Mouse (Mus musculus): ENCODE measurements around the gene Intu.

DNA sequence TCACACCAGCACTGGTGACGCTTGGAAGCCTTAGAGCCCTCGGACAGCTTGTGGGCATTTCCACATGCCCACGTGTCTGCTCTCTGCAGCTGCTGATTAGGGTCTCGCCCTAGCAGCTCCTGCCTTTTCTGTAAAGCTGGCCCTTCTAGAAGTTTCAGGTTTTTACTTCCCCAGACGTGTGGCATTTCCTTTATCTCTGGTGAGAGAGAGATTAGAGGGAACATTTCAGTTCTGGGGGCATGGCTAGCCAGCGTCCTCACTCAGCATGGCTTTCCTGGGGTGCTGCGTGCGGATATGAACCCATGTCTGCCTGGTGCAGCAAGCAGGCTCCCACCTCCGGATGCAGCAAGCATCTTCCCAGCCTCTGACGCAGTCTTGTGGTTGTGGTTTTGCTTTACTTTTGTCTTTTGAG lies 121.9 kb downstream of the Intu start:
- TF ChIP-seq CTCF (IDR thresholded peaks at IDR 0.05; ENCODE audit: low read depth) (no peak), EP300 (optimal IDR thresholded peaks at IDR 0.05) (no peak)
